17 mouse cellular contexts compared by ENCODE assay signal in the genomic region with DNA sequence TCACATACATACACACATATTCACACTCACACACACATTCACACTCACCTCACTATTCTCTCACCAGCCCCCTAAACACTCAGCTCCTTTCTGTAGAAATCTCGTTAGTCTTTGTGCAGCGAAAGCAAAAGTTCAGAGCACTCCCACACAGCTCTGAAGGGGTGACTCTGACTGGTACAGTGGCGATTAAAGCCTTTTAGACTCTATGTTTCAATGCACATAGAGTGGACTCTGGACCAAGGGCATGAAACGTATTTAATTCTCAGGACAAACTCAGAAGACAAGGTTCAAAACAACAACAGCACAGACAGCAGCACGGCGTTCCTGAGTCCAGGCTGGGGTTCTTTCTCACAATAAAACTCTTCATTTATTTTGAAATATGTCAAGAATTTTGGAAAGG. TPM values are rescaled to one million over a fixed set of nuclear protein-coding genes. Genes with fewer than 3 reads are reported as not detected.
"Had no signal": no experiment of that assay in that cellular context is flagged by ENCODE, and none has a peak within 500 bp of the region (broad histone marks: within the 10 kb centered on the region; RNA-seq: fewer than 3 reads in every experiment).

No protein-coding gene starts in this region.

- H3K27ac ChIP-seq: hindbrain, embryonic 15.5 days; left cerebral cortex, adult 2 months; limb, embryonic 15.5 days; liver, embryonic 12.5 days; midbrain, embryonic 10.5 days; neural tube, embryonic 15.5 days; stomach, embryonic 15.5 days had no signal

- DNase-seq: lung, embryonic 14.5 days; lung, postnatal 10 days; lung, postnatal 4 days; midbrain, embryonic 14.5 days; spleen, adult 18-20 months; thymus, postnatal 4 days had no signal

- ATAC-seq: liver, embryonic 12.5 days had no signal

- H3K9me3 ChIP-seq: hindbrain, embryonic 15.5 days; limb, embryonic 15.5 days; liver, embryonic 12.5 days; midbrain, embryonic 10.5 days; neural tube, embryonic 15.5 days; stomach, embryonic 15.5 days had no signal

- H3K4me3 ChIP-seq: hindbrain, embryonic 15.5 days; left cerebral cortex, adult 2 months; limb, embryonic 15.5 days; liver, embryonic 12.5 days; midbrain, embryonic 10.5 days; myocyte; neural tube, embryonic 15.5 days; stomach, embryonic 15.5 days had no signal

- H3K4me2 ChIP-seq: hindbrain, embryonic 15.5 days; limb, embryonic 15.5 days; liver, embryonic 12.5 days; lung, embryonic 14.5 days; neural tube, embryonic 15.5 days; stomach, embryonic 15.5 days had no signal

- H3K27me3 ChIP-seq: hindbrain, embryonic 15.5 days; limb, embryonic 15.5 days; liver, embryonic 12.5 days; neural tube, embryonic 15.5 days; stomach, embryonic 15.5 days had no signal

- H3K4me1 ChIP-seq: hindbrain, embryonic 15.5 days; limb, embryonic 15.5 days; liver, embryonic 12.5 days; midbrain, embryonic 10.5 days; neural tube, embryonic 15.5 days; stomach, embryonic 15.5 days had no signal

- H3K36me3 ChIP-seq: hindbrain, embryonic 15.5 days; limb, embryonic 15.5 days; liver, embryonic 12.5 days; midbrain, embryonic 10.5 days; neural tube, embryonic 15.5 days; stomach, embryonic 15.5 days had no signal

- H3K9ac ChIP-seq: hindbrain, embryonic 15.5 days; limb, embryonic 15.5 days; liver, embryonic 12.5 days; lung, embryonic 14.5 days; neural tube, embryonic 15.5 days; stomach, embryonic 15.5 days had no signal

RNA-seq across cellular contexts. Expression of a gene that starts 17.8 kb away (rescaled TPM):
- total RNA-seq: left cerebral cortex, adult 2 months; left cerebral cortex, postnatal 25 days had no signal
- polyA plus RNA-seq: limb, embryonic 11.5 days; limb, embryonic 15.5 days; liver, embryonic 12.5 days; lung, embryonic 14.5 days; midbrain, embryonic 10.5 days; midbrain, embryonic 14.5 days; myocyte; neural tube, embryonic 11.5 days; neural tube, embryonic 15.5 days had no signal
